Mouse (Mus musculus): ENCODE data around the gene Gm10643. TPM values are rescaled to one million over a fixed set of nuclear protein-coding genes. Genes with fewer than 3 reads are reported as not detected.
A peak's percentile ranks its signal among the peaks of the same experiment; 100 is the strongest.

Gene Gm10643
- polyA plus RNA-seq, 1 experiment, result 0.48 TPM

DNA sequence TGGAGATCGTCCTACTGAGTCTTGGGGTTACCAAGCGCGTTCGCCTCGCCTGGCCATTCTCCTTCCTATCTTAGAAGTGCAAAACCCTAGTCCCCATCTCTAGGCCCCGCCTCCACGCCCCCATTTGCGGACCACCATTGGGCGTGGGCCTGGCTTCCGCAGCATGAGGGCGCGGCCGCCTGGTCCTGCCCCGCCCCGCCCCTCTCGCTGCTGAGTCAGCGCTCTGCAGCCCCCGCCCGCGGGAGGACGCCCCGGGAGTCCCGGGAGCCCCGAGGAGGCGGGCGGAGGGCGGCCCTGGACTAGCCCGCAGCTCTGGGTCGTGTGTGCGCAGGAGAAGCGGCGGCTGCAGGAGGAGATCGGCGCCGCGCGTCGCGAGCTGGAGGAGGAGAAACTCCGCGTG, 39.1 kb downstream of the Gm10643 start:
- H3K4me1 ChIP-seq (ENCODE audit: control insufficient read depth, insufficient read depth, insufficient read length, low read length), result peaks cover 9% of the 10 kb centered on the region
- peak overlapping the region; percentile 32 for H3K4me3 ChIP-seq (ENCODE audit: low read depth, low read length)
- no peaks in the 10 kb centered on the region for H3K36me3 ChIP-seq (ENCODE audit: control insufficient read depth, insufficient read depth, low read length)
- TF ChIP-seq POLR2A (IDR thresholded peaks at IDR 0.05; ENCODE audit: low read depth, low read length), result no peak
- no peak for TF ChIP-seq CTCF (IDR thresholded peaks at IDR 0.05; ENCODE audit: extremely low read depth, insufficient read length, insufficient replicate concordance, low read depth, low read length)
- WGBS, result 7% methylated on average over 41 of the region's 41 CpGs
- peaks cover 17% of the 10 kb centered on the region for H3K27me3 ChIP-seq (ENCODE audit: control insufficient read depth, insufficient read depth, low read length)
- H3K27ac ChIP-seq (ENCODE audit: insufficient read depth, low read depth, low read length), result no peak overlapping the region

DNA sequence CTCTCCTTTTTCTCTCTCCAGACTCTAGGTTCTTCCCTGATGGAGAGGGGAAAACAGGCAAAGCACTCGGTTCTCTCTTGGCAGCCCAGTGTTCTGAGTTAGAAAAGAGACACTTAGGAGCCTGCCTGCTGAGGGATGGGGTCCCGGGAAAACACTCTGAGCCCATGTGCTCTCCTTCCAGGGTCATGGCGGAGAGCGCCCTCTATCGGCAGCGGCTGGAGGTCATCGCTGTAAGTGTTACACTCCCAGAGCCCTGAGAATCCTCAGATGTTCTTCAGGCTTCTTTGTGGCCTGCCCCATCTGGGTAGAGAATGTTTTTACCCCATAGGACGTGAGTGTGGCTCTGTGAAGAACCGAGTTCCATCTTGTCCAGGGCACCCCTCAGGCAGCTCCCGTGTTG, 40.8 kb downstream of the Gm10643 start:
- Histone ChIP-seq H3K4me3 (ENCODE audit: low read depth, low read length) (no peak overlapping the region), H3K27ac (ENCODE audit: insufficient read depth, low read depth, low read length) (no peak overlapping the region), H3K36me3 (ENCODE audit: control insufficient read depth, insufficient read depth, low read length) (no peaks in the 10 kb centered on the region), H3K27me3 (ENCODE audit: control insufficient read depth, insufficient read depth, low read length) (peaks cover 17% of the 10 kb centered on the region), H3K4me1 (ENCODE audit: control insufficient read depth, insufficient read depth, insufficient read length, low read length) (peaks cover 9% of the 10 kb centered on the region)
- 20% methylated on average over 10 of the region's 10 CpGs for WGBS
- TF ChIP-seq CTCF (IDR thresholded peaks at IDR 0.05; ENCODE audit: extremely low read depth, insufficient read length, insufficient replicate concordance, low read depth, low read length) (peak; percentile 67; the same call in 1 of the 2 replicates), POLR2A (IDR thresholded peaks at IDR 0.05; ENCODE audit: low read depth, low read length) (no peak)

DNA sequence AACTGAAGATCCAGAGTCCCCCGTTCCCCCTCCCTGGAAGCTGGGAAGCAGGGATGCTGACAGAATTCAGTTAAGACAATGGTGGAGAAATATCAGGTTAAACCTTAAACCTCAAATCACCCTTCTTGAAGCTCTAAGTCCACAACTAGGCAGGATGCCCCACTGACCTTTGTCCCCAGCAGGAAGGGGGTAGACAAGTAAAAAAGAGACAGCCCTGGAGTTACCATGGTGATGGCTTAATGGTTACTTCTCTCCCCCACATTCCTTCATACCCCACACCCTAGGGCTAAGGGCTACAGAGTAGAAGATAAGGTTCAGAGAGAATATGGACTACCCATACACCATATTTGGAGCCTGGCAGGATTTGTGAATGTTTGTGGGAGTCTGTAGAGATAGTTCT, 41.3 kb downstream of the Gm10643 start:
- WGBS, result 40% methylated on average over 1 of the region's 1 CpGs
- peaks cover 9% of the 10 kb centered on the region for H3K4me1 ChIP-seq (ENCODE audit: control insufficient read depth, insufficient read depth, insufficient read length, low read length)
- peaks cover 17% of the 10 kb centered on the region for H3K27me3 ChIP-seq (ENCODE audit: control insufficient read depth, insufficient read depth, low read length)
- no peak overlapping the region for H3K27ac ChIP-seq (ENCODE audit: insufficient read depth, low read depth, low read length)
- no peaks in the 10 kb centered on the region for H3K36me3 ChIP-seq (ENCODE audit: control insufficient read depth, insufficient read depth, low read length)
- no peak overlapping the region for H3K4me3 ChIP-seq (ENCODE audit: low read depth, low read length)
- no peak for TF ChIP-seq CTCF (IDR thresholded peaks at IDR 0.05; ENCODE audit: extremely low read depth, insufficient read length, insufficient replicate concordance, low read depth, low read length)
- TF ChIP-seq POLR2A (IDR thresholded peaks at IDR 0.05; ENCODE audit: low read depth, low read length), result no peak

DNA sequence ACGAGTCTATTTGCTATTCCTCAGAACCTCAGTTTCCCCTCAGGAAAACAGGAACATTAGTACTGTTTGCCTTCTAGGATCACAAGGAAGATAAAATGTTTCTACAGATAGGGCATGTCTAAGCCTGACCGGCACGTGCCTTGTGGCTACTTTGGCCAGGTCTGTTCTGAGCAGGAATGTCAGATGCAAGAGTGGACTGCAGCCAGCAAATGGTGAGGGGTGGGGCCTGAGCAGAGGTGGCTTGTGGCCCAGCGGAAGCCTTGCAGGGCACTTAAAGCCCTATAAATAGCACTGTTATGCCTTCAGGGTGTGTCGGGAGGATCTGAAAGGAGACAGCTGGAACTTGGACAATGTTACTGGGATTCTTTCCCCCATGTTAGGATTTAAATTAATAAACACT, 41.9 kb downstream of the Gm10643 start:
- Histone ChIP-seq H3K27me3 (ENCODE audit: control insufficient read depth, insufficient read depth, low read length) (peaks cover 17% of the 10 kb centered on the region), H3K4me3 (ENCODE audit: low read depth, low read length) (no peak overlapping the region), H3K36me3 (ENCODE audit: control insufficient read depth, insufficient read depth, low read length) (no peaks in the 10 kb centered on the region), H3K27ac (ENCODE audit: insufficient read depth, low read depth, low read length) (no peak overlapping the region), H3K4me1 (ENCODE audit: control insufficient read depth, insufficient read depth, insufficient read length, low read length) (peaks cover 9% of the 10 kb centered on the region)
- WGBS, result 6% methylated on average over 5 of the region's 5 CpGs
- TF ChIP-seq CTCF (IDR thresholded peaks at IDR 0.05; ENCODE audit: extremely low read depth, insufficient read length, insufficient replicate concordance, low read depth, low read length) (no peak), POLR2A (IDR thresholded peaks at IDR 0.05; ENCODE audit: low read depth, low read length) (no peak)

DNA sequence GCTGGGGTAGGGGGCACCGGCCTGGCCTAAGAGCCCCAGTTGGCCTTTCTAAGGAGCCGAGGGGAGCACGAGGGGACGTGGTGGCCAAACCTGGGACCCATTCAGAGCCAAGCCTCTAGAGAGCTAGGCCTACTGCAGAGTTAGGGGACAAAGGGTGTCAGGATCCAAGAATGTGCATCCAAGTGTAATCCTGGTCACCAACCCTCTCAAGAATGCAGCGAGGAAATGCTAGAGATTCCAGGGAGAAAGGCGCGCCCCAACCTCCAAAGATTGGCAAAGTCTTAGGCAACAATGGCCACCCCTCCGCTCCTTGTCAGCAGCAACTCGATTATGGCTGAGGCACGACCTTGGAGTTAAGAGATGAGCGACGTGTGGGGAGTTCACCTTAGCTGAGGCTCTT, 43.4 kb downstream of the Gm10643 start:
- H3K4me3 ChIP-seq (ENCODE audit: low read depth, low read length), result no peak overlapping the region
- H3K27me3 ChIP-seq (ENCODE audit: control insufficient read depth, insufficient read depth, low read length), result peaks cover 14% of the 10 kb centered on the region
- 38% methylated on average over 12 of the region's 12 CpGs for WGBS
- peaks cover 9% of the 10 kb centered on the region for H3K4me1 ChIP-seq (ENCODE audit: control insufficient read depth, insufficient read depth, insufficient read length, low read length)
- no peak for TF ChIP-seq CTCF (IDR thresholded peaks at IDR 0.05; ENCODE audit: extremely low read depth, insufficient read length, insufficient replicate concordance, low read depth, low read length)
- no peak for TF ChIP-seq POLR2A (IDR thresholded peaks at IDR 0.05; ENCODE audit: low read depth, low read length)
- no peak overlapping the region for H3K27ac ChIP-seq (ENCODE audit: insufficient read depth, low read depth, low read length)
- H3K36me3 ChIP-seq (ENCODE audit: control insufficient read depth, insufficient read depth, low read length), result no peaks in the 10 kb centered on the region

DNA sequence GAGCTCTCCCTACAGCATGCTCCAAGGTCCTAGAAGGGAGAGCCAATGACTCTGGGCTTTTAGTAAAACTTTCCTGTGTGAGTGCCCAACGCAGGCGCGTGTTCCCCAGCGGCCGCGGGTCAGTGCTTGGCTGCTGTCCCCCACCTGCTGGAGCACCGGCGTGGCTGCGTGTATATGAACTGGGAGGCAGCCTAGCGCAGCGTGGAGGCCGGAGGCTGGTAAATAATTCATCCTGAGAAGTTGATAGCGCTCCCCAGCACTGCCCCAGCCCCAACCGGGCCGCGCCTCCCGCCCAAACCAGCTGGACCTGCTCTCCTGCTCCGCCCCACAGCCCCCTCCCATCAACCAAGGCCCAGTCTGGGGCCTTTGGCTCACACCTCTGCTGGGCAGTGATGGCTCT, 43.8 kb downstream of the Gm10643 start, which contains the start of gene Palm3:
Gene Palm3 (plus strand): TSS at position 376 of the 400 bp plus-strand sequence.
- no peak within 1 kb of the TSS for H3K27ac ChIP-seq (ENCODE audit: insufficient read depth, low read depth, low read length)
- H3K36me3 ChIP-seq (ENCODE audit: control insufficient read depth, insufficient read depth, low read length), result no peaks in the 10 kb centered on the region
- peaks cover 10% of the 10 kb centered on the region for H3K27me3 ChIP-seq (ENCODE audit: control insufficient read depth, insufficient read depth, low read length)
- H3K4me3 ChIP-seq (ENCODE audit: low read depth, low read length), result no peak within 1 kb of the TSS
- H3K4me1 ChIP-seq (ENCODE audit: control insufficient read depth, insufficient read depth, insufficient read length, low read length), result peaks cover 9% of the 10 kb centered on the region
- TF ChIP-seq CTCF (IDR thresholded peaks at IDR 0.05; ENCODE audit: extremely low read depth, insufficient read length, insufficient replicate concordance, low read depth, low read length) (no peak), POLR2A (IDR thresholded peaks at IDR 0.05; ENCODE audit: low read depth, low read length) (no peak)
- 19% methylated on average over 18 of the region's 18 CpGs for WGBS

DNA sequence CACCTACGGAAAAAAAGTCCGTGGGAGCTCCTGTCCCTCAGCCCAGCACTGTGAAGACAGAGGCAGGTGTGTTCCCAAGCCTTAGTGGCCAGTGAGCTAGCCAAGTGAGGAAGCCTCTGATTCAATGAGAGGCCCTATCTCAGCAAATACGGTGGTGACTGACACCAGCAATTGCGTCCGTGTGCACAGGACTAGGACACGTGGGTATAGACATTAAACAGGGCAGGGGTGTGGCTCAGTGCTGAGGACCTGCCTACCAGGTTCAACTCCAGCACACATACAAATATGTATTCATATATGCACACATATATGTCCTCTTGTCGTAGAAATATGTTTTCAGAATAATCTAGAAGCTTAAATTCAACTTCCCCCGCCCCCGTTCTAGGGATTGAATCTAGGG, 45.2 kb downstream of the Gm10643 start:
- peaks cover 6% of the 10 kb centered on the region; the same call in 1 of the 2 replicates for H3K27me3 ChIP-seq (ENCODE audit: control insufficient read depth, insufficient read depth, low read length)
- peaks cover 9% of the 10 kb centered on the region for H3K4me1 ChIP-seq (ENCODE audit: control insufficient read depth, insufficient read depth, insufficient read length, low read length)
- H3K27ac ChIP-seq (ENCODE audit: insufficient read depth, low read depth, low read length), result no peak overlapping the region
- H3K4me3 ChIP-seq (ENCODE audit: low read depth, low read length), result no peak overlapping the region
- 58% methylated on average over 9 of the region's 9 CpGs for WGBS
- TF ChIP-seq POLR2A (IDR thresholded peaks at IDR 0.05; ENCODE audit: low read depth, low read length) (no peak), CTCF (IDR thresholded peaks at IDR 0.05; ENCODE audit: extremely low read depth, insufficient read length, insufficient replicate concordance, low read depth, low read length) (no peak)
- no peaks in the 10 kb centered on the region for H3K36me3 ChIP-seq (ENCODE audit: control insufficient read depth, insufficient read depth, low read length)
